Comparison of ENCODE assay signal across 7 mouse cellular contexts in the genomic region with DNA sequence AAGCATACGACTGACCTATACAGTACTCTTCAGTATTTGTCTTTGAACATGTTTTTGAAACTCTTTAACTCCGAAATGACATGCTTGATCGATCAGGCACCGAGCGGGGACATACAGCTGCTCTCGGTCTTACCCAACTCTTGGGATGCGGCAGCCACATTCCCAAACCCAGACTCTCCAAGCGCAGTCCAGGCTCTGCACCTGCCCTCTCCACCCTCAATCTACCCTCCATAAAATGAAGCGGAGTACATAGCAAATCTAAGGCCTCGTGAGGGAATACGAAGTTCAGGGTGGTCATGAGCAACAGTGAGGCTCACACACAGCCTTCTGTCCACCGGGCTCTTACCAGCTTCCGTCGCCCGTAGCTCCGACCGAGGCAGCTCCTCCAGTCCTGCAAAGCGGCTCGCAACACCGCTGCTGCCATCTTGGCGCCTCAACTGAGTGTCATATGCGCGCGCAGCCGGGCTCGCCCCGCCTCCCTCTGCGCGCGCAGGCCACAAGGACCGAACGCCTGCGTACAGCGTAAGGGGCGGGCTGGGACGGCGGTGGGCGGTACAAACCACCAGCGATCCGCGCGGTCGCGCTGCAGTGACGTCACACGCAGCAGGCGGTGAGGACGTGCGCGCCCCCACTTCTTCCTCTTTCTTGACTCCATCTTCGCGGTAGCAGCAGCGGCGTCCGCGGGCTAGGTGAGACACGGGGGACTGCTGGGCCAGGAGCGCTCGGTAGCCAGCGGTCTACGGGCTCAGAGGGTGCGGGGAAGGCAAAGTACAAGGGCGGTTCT. TPM values are rescaled to one million over a fixed set of nuclear protein-coding genes. Genes with fewer than 3 reads are reported as not detected.
A peak's percentile ranks its signal among the peaks of the same experiment; 100 is the strongest.
DNase-seq lines count a peak whose midpoint lies in the region; ATAC-seq and TF ChIP-seq lines count a peak whose summit lies in the region.

A gene (minus strand): TSS at position 473 of the 784 bp plus-strand sequence.
A gene (plus strand): TSS at position 532 of the 784 bp plus-strand sequence.

- TF ChIP-seq CTCF in intestine, postnatal 0 days (IDR thresholded peaks at IDR 0.05; ENCODE audit: low read depth), result no peak
- TF ChIP-seq CTCF in small intestine, adult 2 months (IDR thresholded peaks at IDR 0.05; ENCODE audit: extremely low read depth, insufficient read length, insufficient replicate concordance, low read depth, low read length), result no peak

- peak within 1 kb of the TSS; percentile 63 for H3K9ac ChIP-seq in intestine, postnatal 0 days (ENCODE audit: low read depth, low read length)
- H3K9ac ChIP-seq in midbrain, embryonic 12.5 days (replicated peaks), result peak within 1 kb of the TSS; percentile 86

- peak; percentile 81 for TF ChIP-seq POLR2A in small intestine, adult 2 months (IDR thresholded peaks at IDR 0.05; ENCODE audit: low read depth, low read length)

- peaks cover 33% of the 10 kb centered on the region for H3K36me3 ChIP-seq in intestine, postnatal 0 days (ENCODE audit: control insufficient read depth, insufficient read depth)
- H3K36me3 ChIP-seq in midbrain, embryonic 12.5 days, result peaks cover 46% of the 10 kb centered on the region
- H3K36me3 ChIP-seq in small intestine, adult 2 months (ENCODE audit: control insufficient read depth, insufficient read depth, low read length), result peaks cover 30% of the 10 kb centered on the region

- H3K27me3 ChIP-seq in intestine, postnatal 0 days (replicated peaks; ENCODE audit: control insufficient read depth, insufficient read depth, low read length), result no peaks in the 10 kb centered on the region
- H3K27me3 ChIP-seq in midbrain, embryonic 12.5 days, result no peaks in the 10 kb centered on the region
- H3K27me3 ChIP-seq in small intestine, adult 2 months (ENCODE audit: control insufficient read depth, insufficient read depth, low read length), result no peaks in the 10 kb centered on the region

- under 1% methylated on average over 61 of the region's 63 CpGs for WGBS in intestine, postnatal 0 days
- under 1% methylated on average over 62 of the region's 63 CpGs for WGBS in midbrain, embryonic 12.5 days
- under 1% methylated on average over 63 of the region's 63 CpGs for WGBS in small intestine, adult 2 months

- no peaks in the 10 kb centered on the region for H3K9me3 ChIP-seq in intestine, postnatal 0 days (ENCODE audit: control insufficient read depth)
- H3K9me3 ChIP-seq in midbrain, embryonic 12.5 days, result no peaks in the 10 kb centered on the region

- peaks cover 9% of the 10 kb centered on the region; the same call in 1 of the 2 replicates for H3K4me1 ChIP-seq in intestine, postnatal 0 days (replicated peaks; ENCODE audit: control insufficient read depth, insufficient read depth, low read length)
- H3K4me1 ChIP-seq in midbrain, embryonic 12.5 days, result peaks cover 35% of the 10 kb centered on the region
- peaks cover 7% of the 10 kb centered on the region for H3K4me1 ChIP-seq in small intestine, adult 2 months (ENCODE audit: control insufficient read depth, insufficient read depth, insufficient read length, low read length)

- peak; percentile 98 for DNase-seq in adrenal gland, adult 8-10 months
- DNase-seq in embryo, embryonic 9.5 days (ENCODE audit: extremely low spot score), result peak; percentile 98
- DNase-seq in gonadal fat pad, adult 2 months (ENCODE audit: low read depth), result no peak
- DNase-seq in left cerebral cortex, postnatal 4 days, result peak; percentile 99

- ATAC-seq in intestine, postnatal 0 days, result peak; percentile 84
- peak; percentile 87 for ATAC-seq in midbrain, embryonic 12.5 days (ENCODE audit: low FRiP score, low read depth)

- peak within 1 kb of the TSS; percentile 73 for H3K4me2 ChIP-seq in intestine, postnatal 0 days (replicated peaks; ENCODE audit: low read depth)
- peak within 1 kb of the TSS; percentile 82 for H3K4me2 ChIP-seq in midbrain, embryonic 12.5 days (replicated peaks)

- peak within 1 kb of the TSS; percentile 62 for H3K4me3 ChIP-seq in intestine, postnatal 0 days (ENCODE audit: low read depth, low read length)
- H3K4me3 ChIP-seq in midbrain, embryonic 12.5 days, result peak within 1 kb of the TSS; percentile 84
- H3K4me3 ChIP-seq in small intestine, adult 2 months (ENCODE audit: low read depth, low read length), result peak within 1 kb of the TSS; percentile 81

- intact Hi-C loops in left cerebral cortex, postnatal 4 days (cut with DNase I), result no loop called here

- H3K27ac ChIP-seq in intestine, postnatal 0 days (ENCODE audit: low read depth, low read length), result peak within 1 kb of the TSS; percentile 51
- H3K27ac ChIP-seq in midbrain, embryonic 12.5 days (replicated peaks), result peak within 1 kb of the TSS; percentile 70
- H3K27ac ChIP-seq in small intestine, adult 2 months (ENCODE audit: insufficient read depth, low read depth, low read length), result peak within 1 kb of the TSS; percentile 92

RNA-seq across cellular contexts. Expression of the first gene that starts in this region (rescaled TPM):
- 10 to 100 TPM; 52.0 to 61.8 (median 59.6) TPM for total RNA-seq in adrenal gland, adult 8-10 months (2022)
- polyA plus RNA-seq in gonadal fat pad, adult 2 months (2012; rRNA removed), result 28.3 and 29.0 TPM in 2 replicates
- 35.0 and 36.3 TPM in 2 replicates for polyA plus RNA-seq in intestine, postnatal 0 days (2015; fragmentation: Nextera tagmentation; extraction: Ambion mirVana)
- 10 to 100 TPM; 41.2 to 41.4 TPM for total RNA-seq in left cerebral cortex, postnatal 4 days (2021)
- 75.8 and 76.4 TPM in 2 replicates for polyA plus RNA-seq in midbrain, embryonic 12.5 days (2016; fragmentation: Nextera tagmentation; extraction: Ambion mirVana)
- 7.6 and 14.8 TPM in 2 replicates for polyA plus RNA-seq in small intestine, adult 2 months (2012; rRNA removed)

RNA-seq across cellular contexts. Expression of the second gene that starts in this region (rescaled TPM):
- total RNA-seq in adrenal gland, adult 8-10 months (2022), result 1,000 to 10,000 TPM; 1,027 to 1,106 (median 1,086) TPM
- polyA plus RNA-seq in gonadal fat pad, adult 2 months (2012; rRNA removed), result 1,249 and 1,627 TPM in 2 replicates
- 964 and 990 TPM in 2 replicates for polyA plus RNA-seq in intestine, postnatal 0 days (2015; fragmentation: Nextera tagmentation; extraction: Ambion mirVana)
- 100 to 1,000 TPM; 874 to 875 TPM for total RNA-seq in left cerebral cortex, postnatal 4 days (2021)
- 595 and 628 TPM in 2 replicates for polyA plus RNA-seq in midbrain, embryonic 12.5 days (2016; fragmentation: Nextera tagmentation; extraction: Ambion mirVana)
- 1,660 and 2,469 TPM in 2 replicates for polyA plus RNA-seq in small intestine, adult 2 months (2012; rRNA removed)
